Mouse (Mus musculus): ENCODE data around the gene Abcg4.

DNA sequence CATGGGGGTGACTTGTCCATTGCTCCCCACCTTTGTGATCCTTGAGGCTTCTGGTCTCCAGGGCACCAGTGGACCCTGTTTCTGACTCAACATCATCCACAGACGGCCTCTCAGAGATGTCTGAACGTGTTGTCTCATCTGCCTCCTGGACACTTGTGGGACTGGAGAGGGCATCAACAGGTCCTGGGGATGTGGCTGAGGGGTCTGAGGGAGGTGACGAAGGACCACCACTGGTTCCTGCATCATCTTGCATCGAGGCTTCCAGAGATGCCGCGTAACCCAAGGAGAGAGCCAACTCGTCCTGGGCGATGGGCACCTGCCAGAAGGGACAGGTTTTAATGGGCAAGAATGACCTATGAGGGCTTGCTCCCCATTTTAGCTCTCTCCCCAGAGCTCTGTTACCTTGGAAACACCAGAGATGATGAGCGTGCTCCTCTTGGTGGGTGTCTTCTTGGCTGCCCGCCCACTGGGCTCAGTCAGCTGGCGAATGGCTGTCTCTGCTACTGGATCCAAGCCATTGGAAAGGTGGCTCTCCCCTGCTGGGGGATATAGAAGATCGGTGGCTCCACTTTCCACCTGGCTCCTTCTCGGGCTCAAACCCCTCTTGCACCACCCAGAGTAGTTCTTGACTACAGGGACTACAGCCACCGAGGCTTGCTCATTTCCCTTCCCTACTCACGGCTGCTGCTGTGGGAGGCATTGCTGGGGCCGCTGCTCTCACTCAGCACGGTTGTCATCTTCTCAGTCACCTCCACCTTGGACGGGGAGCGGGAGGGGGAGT, 25.3 kb upstream of the Abcg4 start:
- TF ChIP-seq CTCF (IDR thresholded peaks at IDR 0.05; ENCODE audit: low read depth) (no peak), EP300 (IDR thresholded peaks at IDR 0.05; ENCODE audit: low read depth) (no peak)
